Mouse (Mus musculus) liver, embryonic 11.5 days (tissue): Measurements from ENCODE around the gene Psmb6. TPM values are rescaled to one million over a fixed set of nuclear protein-coding genes. Genes with fewer than 3 reads are reported as not detected.
"Not testable (repeated sequence)": the region's sequence is repeated elsewhere in the genome, so short reads cannot be mapped to it uniquely, and the experiment has no call there.

ENCODE experiments used
- ATAC-seq: fragments of 200-750 bp; cut with Nextera tagmentation; replicated peaks from 2 replicates; pipeline ENCODE4 v1.8.0; 2017; ENCODE audit warnings: moderate number of reproducible peaks, mild to moderate bottlenecking, moderate TSS enrichment, moderate library complexity; ENCODE audit not compliant: low FRiP score
- DNase-seq: peaks from one replicate; pipeline ENCODE4 v3.0.0-alpha.2; 2017; ENCODE audit warnings: low spot score
- H3K27ac ChIP-seq: fragments of 300-500 bp; sonication (generic); 2 replicates; pipeline ENCODE4 v1.5.1; 2014; ENCODE audit warnings: mild to moderate bottlenecking, low read depth, low read length, control low read depth
- H3K27me3 ChIP-seq: fragments of 300-500 bp; sonication (generic); replicated peaks from 2 replicates; pipeline ENCODE4 v1.6.1; 2014; ENCODE audit warnings: low read length, mixed read lengths; ENCODE audit not compliant: control insufficient read depth, insufficient read depth
- H3K36me3 ChIP-seq: fragments of 300-500 bp; sonication (generic); 2 replicates; pipeline ENCODE4 v1.6.1; 2014; ENCODE audit warnings: mild to moderate bottlenecking, low read length, moderate library complexity, mixed read lengths; ENCODE audit not compliant: control insufficient read depth, insufficient read depth
- H3K4me1 ChIP-seq: fragments of 300-500 bp; sonication (generic); replicated peaks from 2 replicates; pipeline ENCODE4 v1.6.1; 2014; ENCODE audit warnings: low read length, mixed read lengths; ENCODE audit not compliant: control insufficient read depth, insufficient read depth
- H3K4me2 ChIP-seq: fragments of 300-500 bp; sonication (generic); 2 replicates; pipeline ENCODE4 v1.6.1; 2014; ENCODE audit warnings: mild to moderate bottlenecking, control low read depth, moderate library complexity
- H3K4me3 ChIP-seq: fragments of 300-500 bp; sonication (generic); 2 replicates; pipeline ENCODE4 v1.5.1; 2014; ENCODE audit warnings: low read depth, low read length, control low read depth
- H3K9ac ChIP-seq: fragments of 300-500 bp; sonication (generic); 2 replicates; pipeline ENCODE4 v1.6.1; 2014; ENCODE audit warnings: low read depth, low read length, control low read depth
- H3K9me3 ChIP-seq: fragments of 300-500 bp; sonication (generic); 2 replicates; pipeline ENCODE4 v1.6.1; 2016; ENCODE audit warnings: low read length, inconsistent platforms, mixed read lengths; ENCODE audit not compliant: control insufficient read depth
- WGBS: fragments of 180-500 bp; shearing (Covaris S2); extraction: QIAGEN DNeasy Blood & Tissue Kit; methylation state at CpG from one replicate; pipeline ENCODE4 v1.1.7; 2014; 5-methylcytosine and 5-hydroxymethylcytosine counted together
- polyA plus RNA-seq: library from polyadenylated mRNA; unstranded; fragments of >200 nt; fragmentation: Nextera tagmentation; extraction: Ambion mirVana; gene quantifications from 2 replicates; pipeline ENCODE4 v1.2.1, GENCODE M21; 2014

The Psmb6 gene
- polyA plus RNA-seq, 1 experiment from 2014 or later = 649 TPM

DNA sequence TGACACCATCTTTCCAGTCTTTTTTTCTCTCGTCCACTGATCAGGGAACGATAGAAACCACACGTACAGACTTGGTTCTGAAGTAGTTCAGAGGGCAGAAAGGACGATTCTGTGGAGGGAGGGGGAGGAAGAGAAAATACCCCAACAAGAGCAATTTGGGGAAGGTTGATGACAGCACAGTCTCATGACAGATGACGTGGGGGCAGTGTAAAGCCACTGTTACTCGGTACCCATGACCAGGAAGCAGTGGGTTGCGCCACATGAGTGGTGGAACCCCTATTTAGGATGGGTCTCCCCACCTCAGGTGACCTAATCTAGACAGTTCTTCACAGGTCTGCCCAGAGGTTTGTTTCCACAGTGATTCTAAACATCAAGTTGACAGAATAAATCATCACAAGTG is 3.4 kb downstream of the Psmb6 start:
- Histone ChIP-seq H3K9ac (no peak overlapping the region), H3K4me1 (peaks cover 9% of the 10 kb centered on the region), H3K27ac (no peak overlapping the region), H3K4me2 (no peak overlapping the region), H3K36me3 (peaks cover 10% of the 10 kb centered on the region; the same call in 1 of the 2 replicates), H3K9me3 (no peaks in the 10 kb centered on the region), H3K4me3 (no peak overlapping the region), H3K27me3 (no peaks in the 10 kb centered on the region)
- 72% methylated on average over 7 of the region's 7 CpGs for WGBS
- DNase-seq = no peak
- ATAC-seq = no peak

GRCm38 (mm10) chr11:70531065-70531464 is 5.9 kb downstream of the Psmb6 start:
- not testable (repeated sequence) for H3K27me3 ChIP-seq, DNase-seq, H3K27ac ChIP-seq, ATAC-seq, H3K4me1 ChIP-seq, H3K4me3 ChIP-seq, H3K9me3 ChIP-seq, H3K9ac ChIP-seq, H3K4me2 ChIP-seq
- 78% methylated on average over 2 of the region's 2 CpGs for WGBS
- H3K36me3 ChIP-seq = peaks cover 10% of the 10 kb centered on the region; the same call in 1 of the 2 replicates

DNA sequence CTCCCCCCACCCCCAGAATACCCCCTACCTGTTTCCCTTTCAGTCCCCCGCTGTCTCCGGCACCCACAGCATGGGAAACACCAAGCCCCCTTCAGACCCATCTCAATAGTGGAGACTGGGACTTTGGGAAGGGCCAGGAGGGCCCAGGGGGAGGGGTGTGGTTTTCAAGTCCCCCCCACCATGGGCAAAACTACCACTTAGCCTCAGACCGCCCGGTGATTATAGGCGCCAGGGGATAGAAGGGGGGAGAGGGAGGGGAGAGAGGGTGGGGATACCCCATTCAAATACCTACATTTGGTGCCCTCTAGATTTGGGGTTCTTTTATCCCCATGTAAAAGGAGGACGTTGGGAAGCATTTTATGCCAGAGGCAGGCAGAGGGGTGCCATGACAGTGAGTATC is 7.7 kb downstream of the Psmb6 start, which contains the start of gene Gm40193:
Gene Gm40193, minus strand, starts transcription at position 101 of the 400 bp plus-strand sequence.
- Histone ChIP-seq H3K27me3 (no peaks in the 10 kb centered on the region), H3K4me3 (no peak within 1 kb of the TSS), H3K4me1 (no peaks in the 10 kb centered on the region), H3K36me3 (no peaks in the 10 kb centered on the region; the same call in 1 of the 2 replicates), H3K27ac (no peak within 1 kb of the TSS), H3K9ac (no peak within 1 kb of the TSS), H3K4me2 (no peak within 1 kb of the TSS), H3K9me3 (no peaks in the 10 kb centered on the region)
- DNase-seq (no peak), ATAC-seq (no peak)
- 84% methylated on average over 6 of the region's 6 CpGs for WGBS

- peak overlapping the region; percentile 7; the same call in 1 of the 2 replicates for H3K9ac ChIP-seq
These were observed 14.3 kb downstream of the Psmb6 start for GRCm38 (mm10) chr11:70539423-70539822.

DNA sequence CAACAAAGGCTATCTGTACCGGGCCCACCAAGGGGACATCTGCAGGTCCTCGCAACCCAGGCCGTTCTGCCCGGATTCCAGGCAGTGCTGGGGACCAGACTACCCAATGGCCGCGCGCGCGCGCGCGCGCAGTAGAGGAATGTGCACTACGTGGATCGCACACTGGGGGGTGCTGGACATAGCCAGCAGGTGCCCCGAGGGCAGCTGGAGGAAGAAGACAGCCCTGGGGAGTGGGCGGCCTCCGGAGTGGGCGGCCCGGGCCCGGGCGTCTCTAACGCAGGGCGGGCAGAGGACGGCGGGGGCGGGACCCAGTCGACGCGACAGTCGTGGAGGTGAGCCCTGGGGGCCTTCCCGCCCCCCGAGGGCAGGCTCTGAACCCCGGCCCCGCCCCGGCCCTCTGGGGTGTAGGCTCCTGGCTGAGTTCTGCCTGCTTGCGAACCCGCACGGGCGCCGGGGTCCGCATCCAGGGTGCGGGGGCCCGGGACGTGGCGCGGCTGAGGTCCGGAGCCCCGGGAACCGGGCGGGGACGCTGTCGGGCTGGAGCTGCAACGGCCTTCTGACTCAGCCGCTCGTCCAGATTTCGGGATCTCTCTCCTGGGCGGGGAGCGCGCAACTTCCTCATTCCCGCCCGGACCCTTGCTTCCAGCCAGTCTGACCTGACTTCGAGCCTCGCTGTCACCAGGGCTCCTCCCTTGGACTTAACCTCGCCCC is 14.9 kb downstream of the Psmb6 start, which contains the start of gene Pld2:
Gene Pld2, plus strand, starts transcription at position 188 of the 711 bp plus-strand sequence.
- under 1% methylated on average over 63 of the region's 65 CpGs for WGBS
- H3K27me3 ChIP-seq = peaks cover 32% of the 10 kb centered on the region

More at GRCm38 (mm10) chr11:70539423-70539822, 14.3 kb downstream of the Psmb6 start:
- no peak overlapping the region for H3K27ac ChIP-seq
- 23% methylated on average over 9 of the region's 9 CpGs for WGBS
- peaks cover 4% of the 10 kb centered on the region for H3K4me1 ChIP-seq
- peaks cover 32% of the 10 kb centered on the region for H3K27me3 ChIP-seq
- ATAC-seq (no peak), DNase-seq (no peak)
- no peaks in the 10 kb centered on the region for H3K9me3 ChIP-seq
- H3K4me2 ChIP-seq = peak overlapping the region; percentile 88
- H3K36me3 ChIP-seq = no peaks in the 10 kb centered on the region
- H3K4me3 ChIP-seq = peak overlapping the region; percentile 58

DNA sequence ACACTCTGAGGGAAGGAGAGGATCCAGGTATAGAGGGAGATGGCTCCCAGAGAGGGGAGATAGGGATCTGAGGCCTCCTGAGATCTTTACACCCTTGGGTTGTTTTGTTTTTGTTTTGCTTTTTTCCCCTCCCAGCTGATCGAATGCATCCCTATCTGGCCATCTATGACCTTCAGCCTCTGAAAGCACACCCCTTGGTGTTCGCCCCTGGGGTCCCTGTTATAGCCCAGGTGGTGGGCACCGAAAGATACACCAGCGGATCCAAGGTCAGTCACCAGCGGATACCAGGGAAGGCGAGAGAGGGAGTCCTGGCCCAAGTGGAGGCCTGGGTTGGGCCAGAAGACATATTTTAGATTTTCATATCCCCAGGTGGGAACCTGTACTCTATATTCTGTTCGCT is 15.8 kb downstream of the Psmb6 start:
- Histone ChIP-seq H3K27me3 (peaks cover 32% of the 10 kb centered on the region), H3K9me3 (no peaks in the 10 kb centered on the region), H3K4me1 (peaks cover 4% of the 10 kb centered on the region), H3K36me3 (no peaks in the 10 kb centered on the region), H3K4me2 (peak overlapping the region; percentile 88), H3K4me3 (peak overlapping the region; percentile 58), H3K27ac (no peak overlapping the region), H3K9ac (no peak overlapping the region; the same call in 1 of the 2 replicates)
- ATAC-seq (no peak), DNase-seq (no peak)
- WGBS = 86% methylated on average over 7 of the region's 7 CpGs

More for the DNA sequence above, 14.9 kb downstream of the Psmb6 start, which contains the start of gene Pld2:
- Histone ChIP-seq H3K27ac (no peak within 1 kb of the TSS), H3K9me3 (no peaks in the 10 kb centered on the region), H3K4me1 (peaks cover 4% of the 10 kb centered on the region), H3K4me2 (peak within 1 kb of the TSS; percentile 88), H3K4me3 (peak within 1 kb of the TSS; percentile 58), H3K9ac (peak within 1 kb of the TSS; percentile 48), H3K36me3 (no peaks in the 10 kb centered on the region)
- DNase-seq = peak; percentile 91
- ATAC-seq = peak; percentile 90

DNA sequence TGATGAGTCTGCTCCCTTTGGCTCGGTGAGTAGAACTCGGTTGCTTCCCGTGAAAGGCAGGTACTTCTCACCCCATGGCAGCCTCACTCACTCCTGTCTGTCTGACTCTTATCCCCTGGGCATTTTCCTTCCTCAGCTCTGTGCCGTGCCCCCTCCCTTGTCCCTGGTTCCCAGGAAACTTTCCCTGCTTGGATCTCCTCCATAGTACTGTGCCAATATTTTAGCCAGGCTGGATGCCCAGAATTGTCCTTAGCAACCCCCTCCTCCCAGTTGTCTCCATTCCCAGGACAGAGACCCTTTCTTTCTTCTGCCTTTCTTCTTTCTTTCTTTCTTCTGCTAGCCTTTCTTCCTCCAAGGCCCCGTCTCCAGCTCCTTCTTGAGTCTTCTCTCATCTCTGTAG is 16.2 kb downstream of the Psmb6 start:
- H3K9ac ChIP-seq = no peak overlapping the region
- no peak overlapping the region for H3K4me3 ChIP-seq
- ATAC-seq = no peak
- no peak overlapping the region for H3K27ac ChIP-seq
- H3K9me3 ChIP-seq = no peaks in the 10 kb centered on the region
- H3K27me3 ChIP-seq = peaks cover 32% of the 10 kb centered on the region
- peaks cover 4% of the 10 kb centered on the region for H3K4me1 ChIP-seq
- H3K4me2 ChIP-seq = no peak overlapping the region
- H3K36me3 ChIP-seq = no peaks in the 10 kb centered on the region
- 63% methylated on average over 5 of the region's 5 CpGs for WGBS
- no peak for DNase-seq

DNA sequence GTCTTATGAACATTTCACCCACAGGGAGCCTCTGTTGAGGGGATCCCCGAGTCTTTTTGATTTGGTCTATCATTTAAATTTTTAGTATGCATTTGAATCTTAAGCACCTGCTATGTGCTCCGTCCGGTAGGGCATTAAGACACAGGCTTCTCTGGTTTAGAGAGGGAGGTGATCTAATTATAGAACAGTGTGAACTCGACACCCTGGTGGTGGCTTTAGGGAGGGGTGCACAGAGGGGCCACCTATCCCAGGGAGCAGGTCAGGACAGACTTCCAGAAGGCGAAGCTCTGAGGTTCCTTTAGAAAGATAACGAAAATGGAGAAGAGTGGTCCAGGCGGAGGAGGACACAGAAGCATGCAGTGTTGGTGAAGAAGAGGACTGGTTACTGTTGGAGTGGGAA is 19.3 kb downstream of the Psmb6 start:
- ATAC-seq = no peak
- H3K36me3 ChIP-seq = no peaks in the 10 kb centered on the region
- WGBS = 48% methylated on average over 7 of the region's 7 CpGs
- H3K9me3 ChIP-seq = no peaks in the 10 kb centered on the region
- no peak overlapping the region for H3K9ac ChIP-seq
- no peak overlapping the region for H3K4me3 ChIP-seq
- H3K4me1 ChIP-seq = no peaks in the 10 kb centered on the region; the same call in 1 of the 2 replicates
- peaks cover 32% of the 10 kb centered on the region for H3K27me3 ChIP-seq
- H3K27ac ChIP-seq = no peak overlapping the region
- H3K4me2 ChIP-seq = no peak overlapping the region
- DNase-seq = no peak

DNA sequence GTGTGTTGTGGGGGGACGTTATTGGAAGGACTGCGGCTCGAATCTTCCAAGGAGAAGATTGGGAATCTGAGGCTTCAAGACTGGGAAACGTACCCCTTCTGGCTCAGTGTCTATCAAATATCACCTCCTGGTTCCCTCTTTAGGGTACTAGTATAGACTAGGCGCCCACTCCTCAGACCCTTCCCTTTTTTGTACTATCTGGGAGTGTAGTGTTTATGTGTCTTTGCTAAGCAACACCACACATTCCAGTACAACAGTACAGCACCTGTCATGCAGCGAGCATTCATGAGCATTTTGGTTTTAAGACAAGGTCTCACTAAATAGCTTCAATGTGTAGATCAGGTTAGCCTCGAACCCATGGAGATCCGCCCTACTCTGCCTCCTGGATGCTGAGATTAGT is 26.4 kb downstream of the Psmb6 start:
- DNase-seq (no peak), ATAC-seq (no peak)
- H3K4me1 ChIP-seq = no peaks in the 10 kb centered on the region
- H3K4me2 ChIP-seq = no peak overlapping the region
- H3K27ac ChIP-seq = no peak overlapping the region
- WGBS = 85% methylated on average over 8 of the region's 8 CpGs
- no peaks in the 10 kb centered on the region for H3K9me3 ChIP-seq
- H3K4me3 ChIP-seq = no peak overlapping the region
- H3K27me3 ChIP-seq = peaks cover 9% of the 10 kb centered on the region; the same call in 1 of the 2 replicates
- H3K36me3 ChIP-seq = no peaks in the 10 kb centered on the region
- H3K9ac ChIP-seq = no peak overlapping the region
